Mouse (Mus musculus): ENCODE measurements around the gene Defb5. TPM values are rescaled to one million over a fixed set of nuclear protein-coding genes. Genes with fewer than 3 reads are reported as not detected.
"Not testable (repeated sequence)": the region's sequence is repeated elsewhere in the genome, so short reads cannot be mapped to it uniquely, and the experiment has no call there.

The Defb5 gene
- not detected in 2 replicates for polyA plus RNA-seq (2016; fragmentation: Nextera tagmentation; extraction: Ambion mirVana)

DNA sequence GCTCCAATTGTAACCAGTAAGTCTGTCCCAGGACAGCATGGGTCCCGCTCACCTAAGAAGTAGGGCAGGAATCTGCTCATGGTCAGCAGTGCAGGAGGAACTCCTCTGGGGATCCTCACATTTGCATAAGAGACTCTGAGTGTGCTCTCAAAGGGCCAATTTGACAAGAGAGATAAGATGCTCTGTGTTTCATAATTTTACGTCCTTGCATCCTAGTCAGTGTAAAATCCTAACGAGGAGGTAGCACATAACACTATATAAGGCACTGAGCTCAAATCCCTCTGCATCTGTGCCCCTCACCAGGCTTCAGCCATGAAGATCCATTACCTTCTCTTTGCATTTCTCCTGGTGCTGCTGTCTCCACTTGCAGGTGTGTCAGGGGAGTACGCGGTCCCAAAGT is at the start of gene Defb5:
TSS of gene Defb5 (plus strand) at position 301 of the 400 bp plus-strand sequence.
- Histone ChIP-seq H3K27ac (no peak within 1 kb of the TSS), H3K4me1 (replicated peaks) (no peaks in the 10 kb centered on the region), H3K36me3 (no peaks in the 10 kb centered on the region), H3K9me3 (peaks cover 8% of the 10 kb centered on the region), H3K4me3 (no peak within 1 kb of the TSS), H3K27me3 (ENCODE audit: insufficient read depth, poor library complexity, severe bottlenecking) (no peaks in the 10 kb centered on the region)
- DNase-seq (ENCODE audit: low spot score) = no peak
- WGBS = 91% methylated on average over 5 of the region's 5 CpGs

GRCm38 (mm10) chr8:19225161-19225560 is 22.2 kb upstream of the Defb5 start, which contains the start of gene Defb6:
Gene Defb6 (plus strand): TSS chr8:19225478.
- Histone ChIP-seq H3K27ac (no peak within 1 kb of the TSS), H3K4me3 (no peak within 1 kb of the TSS)
- 68% methylated on average over 1 of the region's 1 CpGs for WGBS

DNA sequence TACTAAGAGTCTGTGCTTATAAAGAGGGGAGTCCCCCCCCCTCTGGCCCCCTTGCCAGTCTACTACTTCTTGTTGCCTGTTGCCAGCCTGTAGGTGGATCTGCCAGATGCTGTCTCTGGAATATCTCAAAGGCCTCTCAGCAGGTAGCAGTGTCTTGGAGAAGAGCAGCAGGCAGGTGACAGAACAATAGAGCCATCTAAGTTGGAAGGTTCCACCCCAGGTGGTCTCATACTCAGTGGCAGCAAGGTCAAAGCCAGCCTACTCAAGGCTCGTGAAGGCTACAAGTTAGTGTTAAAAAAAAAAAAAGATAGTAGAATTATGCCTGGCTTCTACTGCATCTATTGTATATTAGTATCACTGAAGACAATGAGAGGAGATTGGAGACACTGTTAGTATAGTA is 9.3 kb upstream of the Defb5 start:
- Histone ChIP-seq H3K27me3 (ENCODE audit: insufficient read depth, poor library complexity, severe bottlenecking) (no peaks in the 10 kb centered on the region), H3K4me1 (replicated peaks) (no peaks in the 10 kb centered on the region), H3K9me3 (no peaks in the 10 kb centered on the region), H3K4me3 (no peak overlapping the region), H3K27ac (no peak overlapping the region), H3K36me3 (no peaks in the 10 kb centered on the region)
- WGBS = 77% methylated on average over 1 of the region's 1 CpGs
- no peak for DNase-seq (ENCODE audit: low spot score)

More at GRCm38 (mm10) chr8:19225161-19225560, 22.2 kb upstream of the Defb5 start, which contains the start of gene Defb6:
- DNase-seq (ENCODE audit: low spot score) = no peak
- Histone ChIP-seq H3K27me3 (ENCODE audit: insufficient read depth, poor library complexity, severe bottlenecking) (no peaks in the 10 kb centered on the region), H3K36me3 (no peaks in the 10 kb centered on the region), H3K9me3 (peaks cover 7% of the 10 kb centered on the region; the same call in 1 of the 2 replicates), H3K4me1 (replicated peaks) (no peaks in the 10 kb centered on the region)

- Histone ChIP-seq H3K9me3 (peaks cover 3% of the 10 kb centered on the region), H3K27me3 (ENCODE audit: insufficient read depth, poor library complexity, severe bottlenecking) (no peaks in the 10 kb centered on the region), H3K36me3 (no peaks in the 10 kb centered on the region), H3K4me1 (replicated peaks) (no peaks in the 10 kb centered on the region), H3K27ac (no peak within 1 kb of the TSS), H3K4me3 (no peak within 1 kb of the TSS)
- WGBS = 81% methylated on average over 2 of the region's 2 CpGs
- DNase-seq (ENCODE audit: low spot score) = no peak
Observed at GRCm38 (mm10) chr8:19239616-19240015, 7.8 kb upstream of the Defb5 start, which contains the start of gene Defb46. Gene Defb46 (plus strand): TSS chr8:19239916.

DNA sequence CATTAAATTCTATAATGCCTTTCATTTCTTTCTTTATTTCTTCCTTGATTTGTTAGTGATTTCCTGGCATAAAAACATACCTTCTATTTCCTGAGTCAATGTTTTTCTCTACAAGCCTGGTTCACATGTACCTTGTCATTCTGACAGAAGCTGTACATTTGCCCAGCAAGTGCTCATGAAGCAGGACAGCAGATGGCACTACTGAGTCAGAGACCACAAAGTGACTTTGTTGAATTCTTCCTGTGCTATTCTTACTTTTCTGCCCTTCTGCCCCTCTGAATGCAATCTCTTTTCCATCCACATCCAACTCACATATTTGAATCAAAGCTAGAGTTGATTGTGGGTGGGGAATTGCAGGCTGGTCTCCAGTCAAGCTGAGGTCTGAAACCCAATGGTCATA is 10.8 kb downstream of the Defb5 start:
- no peak overlapping the region for H3K4me3 ChIP-seq
- DNase-seq (ENCODE audit: low spot score) = no peak
- no peaks in the 10 kb centered on the region for H3K27me3 ChIP-seq (ENCODE audit: insufficient read depth, poor library complexity, severe bottlenecking)
- H3K36me3 ChIP-seq = no peaks in the 10 kb centered on the region
- H3K27ac ChIP-seq = no peak overlapping the region
- H3K4me1 ChIP-seq (replicated peaks) = no peaks in the 10 kb centered on the region
- peaks cover 15% of the 10 kb centered on the region; the same call in 1 of the 2 replicates for H3K9me3 ChIP-seq

DNA sequence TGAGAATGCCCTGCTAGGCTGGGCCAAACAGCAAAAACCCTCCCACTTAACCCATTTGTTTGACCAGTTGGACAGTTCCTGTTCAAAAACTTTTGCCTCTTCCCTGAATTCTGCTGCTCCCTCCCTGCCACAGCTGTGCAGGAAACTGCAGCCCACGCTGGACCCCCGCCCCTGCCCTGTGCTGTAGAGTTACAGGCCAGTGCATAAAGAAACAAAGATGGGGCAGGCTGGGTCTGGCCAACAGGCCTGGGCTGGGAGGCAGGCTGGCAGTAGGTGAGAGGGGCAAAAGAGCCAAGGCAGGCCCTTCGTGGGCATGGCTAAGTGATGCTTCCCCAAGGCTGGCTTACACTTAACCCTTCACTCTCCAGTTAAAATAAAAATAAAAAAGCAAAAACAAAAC is 12.3 kb downstream of the Defb5 start:
- Histone ChIP-seq H3K4me3 (no peak overlapping the region), H3K27me3 (ENCODE audit: insufficient read depth, poor library complexity, severe bottlenecking) (no peaks in the 10 kb centered on the region), H3K36me3 (no peaks in the 10 kb centered on the region), H3K27ac (no peak overlapping the region), H3K4me1 (replicated peaks) (no peaks in the 10 kb centered on the region), H3K9me3 (peaks cover 6% of the 10 kb centered on the region; the same call in 1 of the 2 replicates)
- 58% methylated on average over 3 of the region's 3 CpGs for WGBS
- DNase-seq (ENCODE audit: low spot score) = no peak

DNA sequence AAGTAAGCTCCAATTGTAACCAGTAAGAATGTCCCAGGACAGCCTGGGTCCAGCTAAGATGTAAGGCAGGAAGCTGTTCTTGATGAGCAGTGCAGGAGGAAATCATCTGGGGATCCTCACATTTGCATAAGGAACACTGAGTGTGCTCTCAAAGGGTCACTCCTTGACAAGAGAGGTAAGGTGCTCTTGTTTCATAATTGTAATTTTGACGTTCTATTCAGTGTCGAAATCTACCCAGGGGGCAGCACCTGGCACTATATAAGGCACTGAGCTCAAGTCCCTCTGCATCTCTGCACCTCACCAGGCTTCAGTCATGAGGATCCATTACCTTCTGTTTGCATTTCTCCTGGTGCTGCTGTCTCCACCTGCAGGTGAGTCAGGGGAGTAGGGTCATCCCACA is 45.7 kb downstream of the Defb5 start, which contains the start of gene Defb3:
TSS of gene Defb3 (plus strand) at position 301 of the 400 bp plus-strand sequence.
- H3K9me3 ChIP-seq; H3K4me1 ChIP-seq (replicated peaks); H3K4me3 ChIP-seq; DNase-seq (ENCODE audit: low spot score); H3K27me3 ChIP-seq (ENCODE audit: insufficient read depth, poor library complexity, severe bottlenecking); H3K36me3 ChIP-seq; H3K27ac ChIP-seq: not testable (repeated sequence)
- WGBS = 53% methylated on average over 2 of the region's 2 CpGs

GRCm38 (mm10) chr8:19298361-19298760 is 51.0 kb downstream of the Defb5 start:
- WGBS = 66% methylated on average over 3 of the region's 3 CpGs
- not testable (repeated sequence) for H3K9me3 ChIP-seq; H3K36me3 ChIP-seq; H3K27me3 ChIP-seq (ENCODE audit: insufficient read depth, poor library complexity, severe bottlenecking); H3K4me3 ChIP-seq; DNase-seq (ENCODE audit: low spot score); H3K27ac ChIP-seq; H3K4me1 ChIP-seq (replicated peaks)

Other genes starting within 250 kb of the Defb5 start
- not detected in 2 replicates for gene Defb38, start 221.0 kb upstream of the Defb5 start, polyA plus RNA-seq (2016; fragmentation: Nextera tagmentation; extraction: Ambion mirVana)
- not detected in 2 replicates for gene Defb39, start 182.8 kb upstream of the Defb5 start, polyA plus RNA-seq (2016; fragmentation: Nextera tagmentation; extraction: Ambion mirVana)
- not detected in 2 replicates for gene Defb12, start 132.7 kb upstream of the Defb5 start, polyA plus RNA-seq (2016; fragmentation: Nextera tagmentation; extraction: Ambion mirVana)
- not detected in 2 replicates for gene Defb34, start 123.8 kb upstream of the Defb5 start, polyA plus RNA-seq (2016; fragmentation: Nextera tagmentation; extraction: Ambion mirVana)
- gene Gm45826, start 106.8 kb upstream of the Defb5 start, polyA plus RNA-seq (2016; fragmentation: Nextera tagmentation; extraction: Ambion mirVana) = not detected in 2 replicates
- not detected in 2 replicates for gene Defb14, start 53.2 kb upstream of the Defb5 start, polyA plus RNA-seq (2016; fragmentation: Nextera tagmentation; extraction: Ambion mirVana)
- not detected in 2 replicates for gene Defb4, start 48.9 kb upstream of the Defb5 start, polyA plus RNA-seq (2016; fragmentation: Nextera tagmentation; extraction: Ambion mirVana)
- not detected in 2 replicates for gene Defb6, start 22.1 kb upstream of the Defb5 start, polyA plus RNA-seq (2016; fragmentation: Nextera tagmentation; extraction: Ambion mirVana)
- not detected in 2 replicates for gene Defb46, start 7.7 kb upstream of the Defb5 start, polyA plus RNA-seq (2016; fragmentation: Nextera tagmentation; extraction: Ambion mirVana)
- gene Defb3, start 45.8 kb downstream of the Defb5 start, polyA plus RNA-seq (2016; fragmentation: Nextera tagmentation; extraction: Ambion mirVana) = not detected in 2 replicates
- not detected in 2 replicates for gene Defb8, start 200.0 kb downstream of the Defb5 start, polyA plus RNA-seq (2016; fragmentation: Nextera tagmentation; extraction: Ambion mirVana)
- gene Defb7, start 247.5 kb downstream of the Defb5 start, polyA plus RNA-seq (2016; fragmentation: Nextera tagmentation; extraction: Ambion mirVana) = not detected in 2 replicates

Data from hindbrain, embryonic 10.5 days (tissue).